Mouse (Mus musculus): ENCODE measurements around the gene Dcakd.

DNA sequence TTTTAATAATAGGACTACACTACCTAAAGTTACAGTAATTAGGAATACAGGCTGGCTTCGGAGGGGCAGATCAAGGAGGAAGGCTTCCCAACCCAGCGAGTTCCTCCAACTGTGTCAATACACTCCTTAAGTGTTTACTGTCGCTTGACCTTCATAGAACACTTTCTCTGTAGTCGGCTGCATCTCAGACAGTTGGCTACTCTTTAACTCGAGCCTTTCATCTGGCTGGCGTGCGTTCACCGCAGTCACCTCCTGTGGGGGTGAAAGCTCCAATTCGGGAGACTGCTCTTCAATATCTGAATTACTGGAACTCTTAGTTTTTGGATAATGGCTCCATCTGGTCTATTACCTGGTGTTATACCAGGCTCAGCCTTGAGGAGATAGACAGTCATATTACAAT lies 10.5 kb downstream of the Dcakd start:
- TF ChIP-seq POLR2A (IDR thresholded peaks at IDR 0.05; ENCODE audit: borderline replicate concordance, insufficient read depth, low read length) (no peak), CTCF (IDR thresholded peaks at IDR 0.05; ENCODE audit: borderline replicate concordance, insufficient read depth, low read depth, low read length) (no peak)

Data from cerebellum, adult 2 months (tissue).